Mouse (Mus musculus) central nervous system, embryonic 11.5 days (tissue): ENCODE results near the gene Cfap300. TPM values are rescaled to one million over a fixed set of nuclear protein-coding genes. Genes with fewer than 3 reads are reported as not detected.

Source experiments
- polyA plus RNA-seq: library from polyadenylated mRNA; depleted of rRNA; stranded (reverse); fragments of >200 nt; gene quantifications from 2 replicates; pipeline ENCODE4 v1.2.3, GENCODE M21; 2012; rRNA removed

Cfap300 gene
- polyA plus RNA-seq: 6.4 and 11.6 TPM in 2 replicates

DNA sequence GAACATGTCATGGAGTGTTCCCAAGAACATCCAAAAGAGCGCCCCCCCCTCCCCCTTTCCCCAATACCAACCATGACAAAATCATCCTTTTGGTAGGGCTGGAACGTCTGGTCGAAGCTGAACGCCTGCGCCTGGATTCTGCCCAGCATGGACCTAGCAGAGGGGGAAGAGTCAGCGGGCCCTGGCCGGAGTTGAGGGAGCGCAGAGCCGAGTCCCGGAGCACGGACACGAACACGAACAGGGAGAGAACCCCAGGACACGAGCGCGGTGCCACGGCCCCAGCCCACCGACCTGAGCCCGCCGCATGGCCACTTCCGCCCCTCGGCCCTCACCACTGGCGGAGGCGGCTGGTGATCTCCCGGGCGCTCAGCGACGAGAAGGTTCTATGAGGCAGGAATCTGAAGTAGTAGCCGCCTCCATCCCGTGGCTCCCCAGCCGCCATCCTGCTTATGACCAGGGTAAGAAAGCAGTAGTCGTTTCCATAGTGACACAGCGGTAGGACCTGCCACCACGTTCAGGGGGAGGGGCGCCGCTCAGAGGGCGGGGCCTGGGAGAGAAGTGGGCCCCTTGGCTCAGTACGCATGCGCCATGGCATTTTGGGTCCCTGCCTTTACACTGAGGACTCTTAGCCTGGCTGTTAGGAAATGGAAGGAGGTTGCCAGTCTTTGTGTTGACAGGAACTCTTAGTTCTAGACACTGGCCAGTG is at the start of gene Cfap300:
Gene Cfap300, minus strand, starts transcription at position 486 of the 706 bp plus-strand sequence.

DNA sequence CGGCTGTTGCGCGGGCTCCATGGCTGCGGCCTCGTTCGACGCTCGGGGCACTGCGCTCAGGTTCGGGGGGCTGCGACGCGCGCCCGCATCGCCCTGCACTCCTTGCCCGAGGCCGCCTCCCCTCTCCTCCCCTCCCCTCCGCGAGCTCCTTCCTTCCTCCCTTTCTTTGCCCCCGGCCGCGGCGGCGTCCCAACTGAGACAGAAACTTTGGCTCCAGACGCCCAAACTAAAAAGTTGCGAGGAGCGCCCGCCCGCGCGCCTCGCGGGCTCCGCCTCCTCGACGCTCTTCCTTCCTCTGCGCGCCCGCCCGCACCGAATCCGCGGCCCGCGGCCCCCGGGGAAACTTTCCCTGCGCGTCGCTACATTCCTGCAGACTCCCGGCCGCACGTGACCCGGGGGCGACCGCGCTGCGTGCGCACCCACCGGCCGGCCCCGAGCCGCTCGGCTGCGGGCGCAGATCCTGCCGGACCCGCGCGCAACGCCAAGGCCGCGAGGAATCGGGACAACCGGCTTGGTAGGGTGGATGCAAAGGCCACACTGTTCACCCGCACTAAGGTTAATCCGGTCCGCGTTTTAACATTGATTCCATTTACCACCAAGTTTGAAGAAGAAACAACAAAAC is 38.1 kb downstream of the Cfap300 start, which contains the start of gene Yap1:
Gene Yap1, minus strand, starts transcription at position 227 of the 622 bp plus-strand sequence.

Other genes with a start within 250 kb of the Cfap300 start
- 35.7 and 40.1 TPM in 2 replicates for gene Birc2, start 205.8 kb downstream of the Cfap300 start, polyA plus RNA-seq
- 5.5 and 6.6 TPM in 2 replicates for gene Birc3, start 169.6 kb downstream of the Cfap300 start, polyA plus RNA-seq
- gene Yap1, start 38.2 kb downstream of the Cfap300 start, polyA plus RNA-seq: 44.1 and 68.6 TPM in 2 replicates
- 11.0 and 14.6 TPM in 2 replicates for gene Cep126, start 91.5 kb upstream of the Cfap300 start, polyA plus RNA-seq